Mouse (Mus musculus): Measurements from ENCODE around the gene Ctrb1. TPM values are rescaled to one million over a fixed set of nuclear protein-coding genes. Genes with fewer than 3 reads are reported as not detected.

Gene Ctrb1
- polyA plus RNA-seq, 1 experiment from 2014 or later, result not detected

DNA sequence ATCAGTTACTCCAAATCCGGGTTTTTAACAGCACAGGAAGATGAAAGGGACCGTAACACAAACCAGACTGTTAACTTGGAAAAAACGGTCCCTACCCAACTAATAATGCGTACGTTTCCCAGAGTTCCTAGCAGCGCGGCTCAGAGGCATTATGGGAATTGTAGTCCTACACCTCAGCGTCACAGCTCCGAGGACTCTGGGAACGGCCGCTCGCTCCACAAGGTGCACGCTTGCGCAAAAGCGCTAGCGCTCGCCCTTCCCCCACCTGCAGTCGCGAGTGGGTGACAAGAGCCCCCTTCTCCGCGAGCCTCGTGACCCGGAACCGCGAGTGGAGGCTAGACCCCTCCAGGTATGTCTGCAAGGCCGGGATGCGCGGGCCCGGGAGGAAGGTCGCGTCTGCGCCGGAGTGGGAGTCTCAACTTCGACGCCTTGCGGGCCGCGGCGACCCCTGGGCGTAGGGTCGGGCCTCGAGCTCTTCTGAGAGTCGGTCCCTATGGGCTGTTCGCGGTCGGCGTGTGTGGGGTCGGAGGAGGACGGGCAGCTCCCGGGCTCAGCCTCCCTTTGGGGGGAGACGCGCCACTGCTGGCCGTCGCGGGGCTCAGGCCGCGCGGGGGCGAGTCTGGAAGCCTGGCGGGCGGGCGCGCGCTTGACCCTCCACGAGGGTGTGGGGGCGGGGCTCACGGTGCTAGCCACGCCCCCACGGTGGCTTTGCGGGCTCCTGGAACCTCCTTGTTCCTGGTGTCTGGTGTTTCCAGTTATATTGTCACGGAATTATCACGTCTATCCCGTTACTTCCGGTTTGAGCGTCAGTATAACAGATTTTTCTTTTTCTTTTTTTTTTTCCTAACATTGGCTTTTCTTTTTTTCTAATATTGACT, 47.3 kb downstream of the Ctrb1 start, which contains the start of gene Zfp1:
Gene Zfp1 (plus strand): TSS at position 138 of the 878 bp plus-strand sequence.
- peak within 1 kb of the TSS; percentile 88 for H3K4me3 ChIP-seq
- H3K9me3 ChIP-seq, result no peaks in the 10 kb centered on the region
- H3K4me2 ChIP-seq (replicated peaks), result peak within 1 kb of the TSS; percentile 60
- ATAC-seq (ENCODE audit: low FRiP score, low read depth), result peak; percentile 98
- no peaks in the 10 kb centered on the region for H3K27me3 ChIP-seq
- peak within 1 kb of the TSS; percentile 92 for H3K27ac ChIP-seq (replicated peaks)
- no peaks in the 10 kb centered on the region for H3K36me3 ChIP-seq
- WGBS, result under 1% methylated on average over 68 of the region's 75 CpGs
- peak within 1 kb of the TSS; percentile 88 for H3K9ac ChIP-seq (replicated peaks)
- peaks cover 5% of the 10 kb centered on the region for H3K4me1 ChIP-seq

DNA sequence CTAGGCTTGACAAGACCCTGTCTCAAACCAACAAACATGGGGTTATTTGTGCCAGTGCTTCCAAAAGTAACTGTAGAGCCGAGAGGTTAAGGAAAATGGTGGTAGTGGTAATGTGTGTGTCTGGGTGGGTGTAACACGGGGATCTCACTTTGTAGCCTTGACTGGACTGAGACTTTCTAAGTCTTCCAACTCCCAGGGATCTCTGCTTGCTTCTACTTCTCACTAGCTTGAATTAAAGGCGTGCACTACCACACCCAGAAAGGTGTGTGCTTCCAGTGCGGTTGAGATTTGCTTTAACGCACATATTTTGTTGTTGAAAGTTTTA, 47.9 kb downstream of the Ctrb1 start:
- peak overlapping the region; percentile 30 for H3K27ac ChIP-seq (replicated peaks)
- WGBS, result 17% methylated on average over 5 of the region's 5 CpGs
- H3K9ac ChIP-seq (replicated peaks), result peak overlapping the region; percentile 56; the same call in 1 of the 2 replicates
- no peaks in the 10 kb centered on the region for H3K9me3 ChIP-seq
- H3K27me3 ChIP-seq, result no peaks in the 10 kb centered on the region
- peaks cover 5% of the 10 kb centered on the region for H3K4me1 ChIP-seq
- H3K4me2 ChIP-seq (replicated peaks), result peak overlapping the region; percentile 60
- H3K36me3 ChIP-seq, result no peaks in the 10 kb centered on the region
- H3K4me3 ChIP-seq, result peak overlapping the region; percentile 88
- ATAC-seq (ENCODE audit: low FRiP score, low read depth), result peak; percentile 32

GRCm38 (mm10) chr8:111642496-111642895, 48.3 kb downstream of the Ctrb1 start:
- Histone ChIP-seq H3K4me3 (peak overlapping the region; percentile 88), H3K4me2 (replicated peaks) (peak overlapping the region; percentile 60), H3K36me3 (no peaks in the 10 kb centered on the region), H3K27ac (replicated peaks) (peak overlapping the region; percentile 30), H3K4me1 (peaks cover 5% of the 10 kb centered on the region), H3K27me3 (no peaks in the 10 kb centered on the region), H3K9me3 (no peaks in the 10 kb centered on the region), H3K9ac (replicated peaks) (peak overlapping the region; percentile 56; the same call in 1 of the 2 replicates)
- WGBS, result 71% methylated on average over 5 of the region's 5 CpGs
- no peak for ATAC-seq (ENCODE audit: low FRiP score, low read depth)

GRCm38 (mm10) chr8:111641064-111641463, 49.7 kb downstream of the Ctrb1 start:
- no peaks in the 10 kb centered on the region for H3K9me3 ChIP-seq

GRCm38 (mm10) chr8:111638086-111638485, 52.7 kb downstream of the Ctrb1 start:
- no peaks in the 10 kb centered on the region for H3K27me3 ChIP-seq
- H3K9ac ChIP-seq (replicated peaks), result no peak overlapping the region
- H3K4me1 ChIP-seq, result peaks cover 5% of the 10 kb centered on the region
- H3K9me3 ChIP-seq, result no peaks in the 10 kb centered on the region
- H3K4me2 ChIP-seq (replicated peaks), result no peak overlapping the region
- H3K36me3 ChIP-seq, result no peaks in the 10 kb centered on the region
- no peak overlapping the region for H3K27ac ChIP-seq (replicated peaks)
- no peak overlapping the region for H3K4me3 ChIP-seq
- ATAC-seq (ENCODE audit: low FRiP score, low read depth), result no peak

More at GRCm38 (mm10) chr8:111641064-111641463, 49.7 kb downstream of the Ctrb1 start:
- no peak overlapping the region for H3K4me3 ChIP-seq
- 94% methylated on average over 2 of the region's 2 CpGs for WGBS
- peaks cover 5% of the 10 kb centered on the region for H3K4me1 ChIP-seq
- H3K36me3 ChIP-seq, result no peaks in the 10 kb centered on the region
- no peak for ATAC-seq (ENCODE audit: low FRiP score, low read depth)
- no peaks in the 10 kb centered on the region for H3K27me3 ChIP-seq
- no peak overlapping the region for H3K4me2 ChIP-seq (replicated peaks)
- no peak overlapping the region for H3K9ac ChIP-seq (replicated peaks)
- no peak overlapping the region for H3K27ac ChIP-seq (replicated peaks)

Small RNA genes lying within 50 kb of the gene (microRNA-seq; reads per million reads assigned to microRNA genes)
- gene Mir7076, result not detected

Other genes with a start within 250 kb of the Ctrb1 start
- 5.7 and 6.0 TPM in 2 replicates for gene Wdr59, start 168.9 kb downstream of the Ctrb1 start, polyA plus RNA-seq (2016; fragmentation: Nextera tagmentation; extraction: Ambion mirVana)
- 86.3 and 91.6 TPM in 2 replicates for gene Znrf1, start 154.9 kb downstream of the Ctrb1 start, polyA plus RNA-seq (2016; fragmentation: Nextera tagmentation; extraction: Ambion mirVana)
- gene Ldhd, start 60.6 kb downstream of the Ctrb1 start, polyA plus RNA-seq (2016; fragmentation: Nextera tagmentation; extraction: Ambion mirVana), result 0.41 and 0.46 TPM in 2 replicates
- gene Zfp1, start 47.6 kb downstream of the Ctrb1 start, polyA plus RNA-seq (2016; fragmentation: Nextera tagmentation; extraction: Ambion mirVana), result 24.3 and 25.5 TPM in 2 replicates
- gene Bcar1, start 52.8 kb upstream of the Ctrb1 start, polyA plus RNA-seq (2016; fragmentation: Nextera tagmentation; extraction: Ambion mirVana), result 52.4 and 53.8 TPM in 2 replicates
- gene Cfdp1, start 163.3 kb upstream of the Ctrb1 start, polyA plus RNA-seq (2016; fragmentation: Nextera tagmentation; extraction: Ambion mirVana), result 182 and 192 TPM in 2 replicates
- gene Tmem170, start 185.7 kb upstream of the Ctrb1 start, polyA plus RNA-seq (2016; fragmentation: Nextera tagmentation; extraction: Ambion mirVana), result 7.3 and 7.9 TPM in 2 replicates
- gene Chst5, start 219.4 kb upstream of the Ctrb1 start, polyA plus RNA-seq (2016; fragmentation: Nextera tagmentation; extraction: Ambion mirVana), result 2.7 and 3.1 TPM in 2 replicates
- gene Tmem231, start 242.9 kb upstream of the Ctrb1 start, polyA plus RNA-seq (2016; fragmentation: Nextera tagmentation; extraction: Ambion mirVana), result 19.8 and 20.9 TPM in 2 replicates
- gene Gabarapl2, start 249.7 kb upstream of the Ctrb1 start, polyA plus RNA-seq (2016; fragmentation: Nextera tagmentation; extraction: Ambion mirVana), result 351 and 359 TPM in 2 replicates